Mouse (Mus musculus) embryonic stem cell, embryonic (primary cell): Measurements from ENCODE around the gene Olfr356.

Source experiments
- CTCF ChIA-PET, 4 experiments: fragments of 300-600 bp in 2 of 4; fragments of 350-600 bp in 2 of 4; sonication (Branson Sonifier 250); formaldehyde crosslinking; loops; one replicate each; lab custom pipeline; 2022; ENCODE audit warnings: inconsistent platforms in 2 of 4; lab: Charles Lee
- POLR2A ChIA-PET, 4 experiments: fragments of 300-600 bp in 2 of 4; fragments of 350-600 bp in 2 of 4; sonication (Branson Sonifier 250); formaldehyde crosslinking; loops; one replicate each; lab custom pipeline; 2022; ENCODE audit warnings: antibody characterized with exemption in 4 of 4, inconsistent platforms in 1 of 4; lab: Charles Lee

Olfr356 gene

GRCm38 (mm10) chr2:36936821-36937220, at the start of gene Olfr356:
TSS of gene Olfr356 (plus strand) at chr2:36937121.
- POLR2A ChIA-PET, result no interaction called here
- CTCF ChIA-PET, result no interaction called here

- POLR2A ChIA-PET, result no interaction called here
Observed at GRCm38 (mm10) chr2:36892836-36893235, 44.1 kb upstream of the Olfr356 start, which contains the start of gene Olfr353. TSS of gene Olfr353 (minus strand) at chr2:36892936.

GRCm38 (mm10) chr2:36897114-36897513, 39.8 kb upstream of the Olfr356 start:
- ChIA-PET POLR2A (no interaction called here), CTCF (no interaction called here)

More at GRCm38 (mm10) chr2:36892836-36893235, 44.1 kb upstream of the Olfr356 start, which contains the start of gene Olfr353:
- CTCF ChIA-PET, result no interaction called here

GRCm38 (mm10) chr2:36905380-36905779, 31.5 kb upstream of the Olfr356 start, which contains the start of gene Olfr354:
TSS of gene Olfr354 (plus strand) at chr2:36905680.
- CTCF ChIA-PET, result no interaction called here

GRCm38 (mm10) chr2:36928797-36929196, 8.1 kb upstream of the Olfr356 start, which contains the start of gene Olfr355:
TSS of gene Olfr355 (minus strand) at chr2:36928897.
- ChIA-PET CTCF (no interaction called here), POLR2A (no interaction called here)

More at GRCm38 (mm10) chr2:36905380-36905779, 31.5 kb upstream of the Olfr356 start, which contains the start of gene Olfr354:
- POLR2A ChIA-PET, result no interaction called here
